Mouse (Mus musculus) megakaryocyte, adult 5-6 weeks (primary cell): ENCODE data around the gene Lamtor3. TPM values are rescaled to one million over a fixed set of nuclear protein-coding genes. Genes with fewer than 3 reads are reported as not detected.
"Not testable (repeated sequence)": the region's sequence is repeated elsewhere in the genome, so short reads cannot be mapped to it uniquely, and the experiment has no call there.

ENCODE experiments used
- ATAC-seq: 2 replicates; pipeline ENCODE4 v1.8.0; 2016; ENCODE audit warnings: mild to moderate bottlenecking, inconsistent platforms; ENCODE audit not compliant: poor library complexity, severe bottlenecking
- total RNA-seq, 2 experiments: library from RNA; stranded (forward) in 1 of 2; stranded (reverse) in 1 of 2; fragments of 153-499, 151-499 nt in 1 of 2; fragments of 221-1000, 200-1000 nt in 1 of 2; gene quantifications; 2 replicates each; pipeline versions ENCODE4 v1.2.3 to v1.2.4; 2015 to 2017

Lamtor3 gene
- total RNA-seq, 2 experiments from 2014 or later = 112 to 129 TPM

GRCm38 (mm10) chr3:137958352-137958751 lies 40.0 kb downstream of the Lamtor3 start:
- ATAC-seq = no peak

GRCm38 (mm10) chr3:137959456-137959855 lies 41.1 kb downstream of the Lamtor3 start:
- ATAC-seq = no peak

GRCm38 (mm10) chr3:137961736-137962385 lies 43.6 kb downstream of the Lamtor3 start:
- no peak for ATAC-seq

GRCm38 (mm10) chr3:137963508-137963907 lies 45.2 kb downstream of the Lamtor3 start:
- peak; percentile 81 for ATAC-seq

- not testable (repeated sequence) for ATAC-seq
These were observed 45.7 kb downstream of the Lamtor3 start for GRCm38 (mm10) chr3:137964014-137964413.

GRCm38 (mm10) chr3:137968105-137968819 lies 50.0 kb downstream of the Lamtor3 start:
- peak; percentile 15 for ATAC-seq

- ATAC-seq = peak; percentile 69
These were observed 50.6 kb downstream of the Lamtor3 start for GRCm38 (mm10) chr3:137968820-137969486.

GRCm38 (mm10) chr3:137969951-137970350 lies 51.6 kb downstream of the Lamtor3 start:
- ATAC-seq = no peak

- no peak for ATAC-seq
These were observed 53.9 kb downstream of the Lamtor3 start for GRCm38 (mm10) chr3:137972224-137972623.

- no peak for ATAC-seq
These were observed 54.7 kb downstream of the Lamtor3 start for GRCm38 (mm10) chr3:137972989-137973388.

GRCm38 (mm10) chr3:137974306-137974705 lies 56.0 kb downstream of the Lamtor3 start:
- ATAC-seq = no peak

- peak; percentile 53 for ATAC-seq
These were observed 57.1 kb downstream of the Lamtor3 start for GRCm38 (mm10) chr3:137975435-137975834.

- ATAC-seq = no peak
These were observed 57.6 kb downstream of the Lamtor3 start for GRCm38 (mm10) chr3:137975856-137976423.

- ATAC-seq = no peak
These were observed 58.8 kb downstream of the Lamtor3 start for GRCm38 (mm10) chr3:137976943-137977628.

GRCm38 (mm10) chr3:137977629-137978041 lies 59.3 kb downstream of the Lamtor3 start:
- no peak for ATAC-seq

GRCm38 (mm10) chr3:137978233-137978632 lies 59.9 kb downstream of the Lamtor3 start:
- no peak for ATAC-seq

Other genes starting within 250 kb of the Lamtor3 start
- not detected in 2 replicates for gene Gm21962, start 247.0 kb upstream of the Lamtor3 start, total RNA-seq (2015)
- not detected in 2 replicates for gene Gm21962, start 247.0 kb upstream of the Lamtor3 start, total RNA-seq (2017)
- gene H2afz, start 54.0 kb upstream of the Lamtor3 start, total RNA-seq (2015) = 1,652 and 1,948 TPM in 2 replicates
- 1,300 and 1,333 TPM in 2 replicates for gene H2afz, start 54.0 kb upstream of the Lamtor3 start, total RNA-seq (2017)
- gene Dnajb14, start 50.8 kb upstream of the Lamtor3 start, total RNA-seq (2015) = 32.0 and 33.3 TPM in 2 replicates
- 26.9 and 32.6 TPM in 2 replicates for gene Dnajb14, start 50.8 kb upstream of the Lamtor3 start, total RNA-seq (2017)
- 74.2 and 74.8 TPM in 2 replicates for gene Dapp1, start 63.0 kb downstream of the Lamtor3 start, total RNA-seq (2015)
- gene Dapp1, start 63.0 kb downstream of the Lamtor3 start, total RNA-seq (2017) = 95.7 and 112 TPM in 2 replicates
- gene 1110002E22Rik, start 146.5 kb downstream of the Lamtor3 start, total RNA-seq (2015) = not detected in 2 replicates
- gene 1110002E22Rik, start 146.5 kb downstream of the Lamtor3 start, total RNA-seq (2017) = not detected in 2 replicates
- not detected in 2 replicates for gene Gm5105, start 148.9 kb downstream of the Lamtor3 start, total RNA-seq (2015)
- gene Gm5105, start 148.9 kb downstream of the Lamtor3 start, total RNA-seq (2017) = not detected in 2 replicates
- gene Trmt10a, start 224.9 kb downstream of the Lamtor3 start, total RNA-seq (2015) = 2.1 and 2.5 TPM in 2 replicates
- 2.7 and 7.4 TPM in 2 replicates for gene Trmt10a, start 224.9 kb downstream of the Lamtor3 start, total RNA-seq (2017)
- 1.0 and 1.2 TPM in 2 replicates for gene Mttp, start 226.5 kb downstream of the Lamtor3 start, total RNA-seq (2015)
- gene Mttp, start 226.5 kb downstream of the Lamtor3 start, total RNA-seq (2017) = 1.1 and 1.2 TPM in 2 replicates